Mouse (Mus musculus) megakaryocyte-erythroid progenitor cell, adult 5-6 weeks (primary cell): ENCODE measurements around the gene Rps6ka5. TPM values are rescaled to one million over a fixed set of nuclear protein-coding genes. Genes with fewer than 3 reads are reported as not detected.
A peak's percentile ranks its signal among the peaks of the same experiment; 100 is the strongest.

ENCODE experiments used
- ATAC-seq: replicated peaks from 2 replicates; pipeline ENCODE4 v1.8.0; 2016; ENCODE audit warnings: mild to moderate bottlenecking, inconsistent platforms; ENCODE audit not compliant: severe bottlenecking, poor library complexity, low FRiP score, low TSS enrichment
- total RNA-seq, 2 experiments: library from RNA; stranded (forward) in 1 of 2; stranded (reverse) in 1 of 2; fragments of 200-1000, 215-1000 nt in 1 of 2; fragments of >200 nt in 1 of 2; fragmentation: Nextera tagmentation in 1 of 2; gene quantifications; 2 replicates each; pipeline ENCODE4 v1.2.3; 2014 to 2017

Gene Rps6ka5
- total RNA-seq, 2 experiments from 2014 or later, result 11.5 to 20.8 TPM

DNA sequence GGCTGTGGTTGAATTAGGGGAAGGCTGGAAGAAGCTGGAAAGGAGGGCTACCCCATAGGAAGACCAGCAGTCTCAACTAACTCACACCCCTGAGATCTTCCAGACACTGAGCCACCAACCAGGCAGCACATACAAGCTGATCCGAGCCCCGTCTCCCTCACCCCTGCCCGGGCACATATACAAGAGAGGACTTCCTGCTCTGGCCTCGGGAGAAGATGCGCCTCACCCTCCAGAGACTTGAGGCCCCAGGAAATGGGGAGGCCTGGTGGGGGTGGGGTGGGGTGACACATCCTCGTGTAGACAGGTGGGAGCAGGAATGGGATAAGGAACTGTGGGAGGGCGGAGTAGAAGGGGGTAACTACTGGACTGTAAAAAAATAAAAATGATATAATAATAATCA is 45.0 kb downstream of the Rps6ka5 start:
- ATAC-seq, result peak; percentile 49; the same call in 1 of the 2 replicates

DNA sequence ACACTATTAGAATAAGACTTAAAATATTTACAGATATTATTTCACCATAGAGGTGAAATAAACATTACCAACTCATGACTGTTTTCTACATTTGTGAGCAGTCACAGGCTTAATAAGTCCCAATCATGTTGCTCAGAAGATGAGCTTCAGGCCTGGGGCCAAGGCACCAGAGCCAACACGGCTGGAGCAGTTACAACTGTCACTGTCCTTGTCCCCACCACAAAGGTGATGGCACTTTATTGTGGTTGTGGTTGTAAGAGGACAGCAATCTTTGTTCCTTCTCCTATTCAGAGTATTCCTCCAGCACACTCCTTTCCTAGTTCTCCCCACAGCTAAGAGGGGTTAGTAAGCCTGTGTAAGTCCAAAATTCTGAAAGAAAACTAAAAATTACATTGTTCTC is 45.5 kb downstream of the Rps6ka5 start:
- ATAC-seq, result peak; percentile 29; the same call in 1 of the 2 replicates

DNA sequence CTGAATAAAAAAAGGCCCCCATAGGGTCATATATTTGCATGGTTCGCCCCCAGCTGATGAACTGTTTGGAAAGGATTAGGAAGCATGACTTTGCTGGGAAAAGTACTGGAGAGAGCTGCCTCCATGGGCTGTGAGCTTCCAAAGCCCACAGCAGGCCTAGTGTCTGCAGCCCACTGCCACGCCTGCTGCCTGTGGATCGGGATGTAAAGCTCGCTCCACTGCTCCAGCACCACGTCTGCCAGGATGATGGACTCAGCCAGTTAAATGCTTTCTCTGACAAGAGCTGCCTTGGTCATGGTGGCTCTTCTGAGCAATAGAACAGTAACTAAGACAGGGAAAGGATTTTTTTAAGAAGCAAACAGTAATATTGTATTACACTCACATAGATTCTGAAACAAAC is 46.1 kb downstream of the Rps6ka5 start:
- ATAC-seq, result no peak

DNA sequence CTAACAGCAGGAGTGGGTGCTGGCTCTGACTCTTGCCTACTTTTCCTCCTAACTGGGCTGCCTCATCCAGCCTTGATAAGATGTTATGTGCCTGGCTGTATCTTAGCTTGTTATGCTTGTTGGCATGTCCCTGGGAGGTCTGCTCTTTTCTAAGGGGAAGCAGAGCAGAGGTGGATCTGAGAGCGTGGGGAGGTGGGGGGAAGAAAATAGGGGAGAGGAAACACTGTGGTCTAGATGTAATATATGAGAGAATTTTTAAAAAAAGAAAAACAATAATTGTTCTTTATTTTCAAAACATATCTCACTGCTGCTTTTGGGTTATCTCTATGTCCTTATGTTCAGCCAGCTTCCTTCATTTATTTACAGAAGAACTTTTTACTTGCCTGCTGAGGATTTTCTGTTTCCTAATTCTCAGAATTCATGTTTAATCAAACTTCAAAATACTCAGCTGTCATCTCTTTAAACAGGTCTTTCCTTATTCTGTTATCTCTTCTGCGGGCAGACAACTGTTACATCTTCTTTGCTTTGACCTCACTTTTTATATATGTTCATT is 56.1 kb downstream of the Rps6ka5 start:
- ATAC-seq, result peak; percentile 89

DNA sequence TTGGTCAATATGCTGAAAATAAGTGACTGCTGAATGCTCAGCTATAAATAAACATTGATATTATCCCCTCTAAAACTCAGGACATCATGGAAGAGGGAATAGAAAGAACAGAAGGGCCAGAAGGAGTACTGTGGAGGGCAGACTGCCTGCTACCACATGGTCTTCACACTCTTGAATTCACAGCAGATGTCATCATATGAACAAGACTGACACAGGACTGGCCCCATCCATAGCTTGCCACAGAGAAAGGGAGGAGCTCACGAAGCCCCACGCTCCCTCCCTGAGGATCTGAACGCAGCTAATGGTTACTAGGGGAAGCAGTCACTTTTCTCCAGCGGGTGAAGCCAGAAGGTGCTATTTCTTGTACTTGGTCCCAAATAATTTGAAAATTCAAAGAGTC is 61.5 kb downstream of the Rps6ka5 start:
- ATAC-seq, result no peak

DNA sequence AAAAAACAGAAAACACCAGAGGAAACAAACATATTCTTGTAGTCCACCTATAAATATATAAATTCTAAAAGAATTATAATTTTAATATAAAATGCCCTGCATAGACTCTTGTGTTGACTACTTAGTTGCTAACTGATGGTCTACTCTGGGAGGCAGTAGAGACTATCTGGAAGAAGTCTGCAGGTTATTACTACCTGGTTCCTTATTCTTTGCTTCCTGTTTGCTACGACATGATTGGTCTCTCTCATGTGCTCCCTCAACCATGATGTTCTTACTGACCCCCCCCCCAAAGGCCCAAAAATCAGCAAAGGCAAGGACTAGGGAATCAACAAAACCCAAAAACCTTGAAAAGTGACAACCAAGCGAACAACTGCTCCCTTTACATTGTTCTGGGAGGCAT is 66.7 kb downstream of the Rps6ka5 start:
- ATAC-seq, result no peak

DNA sequence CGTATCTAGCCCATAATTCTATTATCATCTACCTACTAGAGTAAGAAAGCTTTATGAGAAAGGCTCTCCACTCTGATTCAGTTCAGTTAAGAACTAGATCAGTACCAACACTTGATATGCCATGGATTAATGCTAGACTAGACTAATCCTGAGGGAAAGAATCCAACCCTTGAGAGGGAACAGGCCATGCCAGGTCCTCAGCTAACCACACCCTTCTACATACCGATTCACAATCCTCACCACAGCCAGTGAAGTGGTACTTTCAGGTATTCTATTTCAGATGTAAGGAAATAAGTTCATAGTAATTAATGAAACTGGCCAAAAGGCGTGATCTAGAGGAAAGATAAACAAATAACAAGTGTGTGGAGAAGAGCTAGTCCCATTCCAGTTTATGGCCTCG is 70.8 kb downstream of the Rps6ka5 start:
- no peak for ATAC-seq

DNA sequence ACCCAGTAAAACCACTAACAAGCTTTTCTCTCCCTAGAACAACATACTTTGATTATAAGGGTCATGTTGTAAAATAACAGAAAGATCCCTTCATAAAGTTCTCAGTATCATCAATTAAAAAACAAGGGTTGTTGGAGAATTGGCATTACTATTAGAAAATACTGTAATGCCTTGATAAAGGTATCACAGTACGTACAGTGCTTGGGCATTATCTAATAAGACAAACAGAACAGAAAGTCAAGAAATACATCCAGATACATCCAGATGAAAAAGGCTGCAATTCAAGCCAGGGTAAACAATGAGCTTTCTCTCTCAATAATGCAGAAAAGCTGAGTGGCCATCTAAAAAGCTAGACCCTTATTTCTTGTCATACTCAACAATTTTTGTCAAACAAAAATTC is 84.8 kb downstream of the Rps6ka5 start:
- ATAC-seq, result peak; percentile 72

DNA sequence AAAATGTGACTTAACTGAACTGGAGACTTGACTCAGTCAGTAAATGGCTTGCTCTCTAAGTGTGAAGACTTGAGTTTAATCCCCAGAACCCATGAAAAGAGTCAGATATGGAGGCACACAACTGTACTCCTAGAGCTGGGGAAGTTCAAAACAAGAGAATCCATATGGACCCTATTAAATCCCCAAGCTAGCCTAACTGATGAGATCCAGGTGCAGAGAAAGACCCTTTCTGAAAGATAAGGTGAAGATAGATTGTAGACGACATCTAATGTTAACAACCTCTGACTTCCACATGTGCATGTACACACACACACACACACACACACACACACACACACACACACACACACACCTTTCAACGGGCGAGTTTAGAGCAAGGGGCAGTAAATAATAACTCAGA is 86.1 kb downstream of the Rps6ka5 start:
- ATAC-seq, result no peak

DNA sequence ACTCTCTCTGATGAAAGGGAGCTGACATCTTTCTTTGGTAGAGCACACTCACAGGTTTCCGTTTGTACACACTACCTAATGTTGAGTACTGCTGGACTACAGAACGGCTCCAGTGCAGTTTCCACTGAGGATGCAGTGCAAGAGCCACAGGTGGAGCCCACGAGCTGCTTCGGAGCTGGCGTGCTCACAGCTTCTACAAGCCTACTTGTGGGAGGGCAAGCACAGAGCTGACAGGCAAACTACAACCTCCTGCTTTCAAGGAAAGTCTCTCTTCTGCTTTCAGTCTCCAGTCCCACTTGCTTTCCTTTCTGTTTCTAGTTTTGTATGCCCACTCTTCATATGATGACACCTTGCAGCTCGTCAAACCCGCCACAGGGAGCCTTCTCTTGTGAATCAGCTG is 87.1 kb downstream of the Rps6ka5 start:
- ATAC-seq, result peak; percentile 88

DNA sequence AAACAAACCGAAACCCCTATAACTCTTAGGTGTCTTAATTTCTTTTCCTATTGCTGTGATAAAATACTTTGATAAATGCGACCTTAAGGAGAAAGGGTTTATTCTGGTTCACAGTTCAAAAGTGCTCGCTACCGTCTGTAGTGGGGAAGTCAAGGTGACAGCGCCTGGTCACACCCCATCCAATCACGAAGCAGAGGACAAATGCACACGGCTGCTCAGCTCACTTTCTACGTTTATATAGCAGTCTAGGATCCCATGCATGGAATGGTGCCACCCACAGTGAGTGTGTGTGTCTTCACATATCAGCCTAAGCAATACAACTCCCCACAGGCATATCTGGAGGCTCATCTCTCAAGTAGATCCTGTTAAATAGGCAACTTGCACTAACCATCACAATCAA is 88.9 kb downstream of the Rps6ka5 start:
- ATAC-seq, result no peak

DNA sequence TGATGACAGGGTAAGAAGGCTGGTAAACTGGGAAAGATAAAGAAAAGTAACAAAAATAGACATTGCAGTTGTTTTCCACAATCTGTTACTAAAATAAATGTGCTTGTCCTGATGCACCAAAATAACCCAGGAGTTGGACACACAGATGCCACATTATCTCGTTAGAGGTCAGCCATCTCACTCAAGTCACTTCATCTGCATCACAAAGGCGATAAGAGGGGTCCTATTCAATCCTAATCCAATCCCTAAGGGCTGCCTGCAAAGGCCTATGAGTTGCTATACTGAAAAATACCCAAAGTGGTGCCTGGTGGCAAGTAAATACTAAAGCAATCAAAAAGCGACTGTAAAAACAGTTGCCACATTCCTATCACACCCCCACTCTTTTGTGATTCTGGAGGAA is 90.0 kb downstream of the Rps6ka5 start:
- ATAC-seq, result no peak

DNA sequence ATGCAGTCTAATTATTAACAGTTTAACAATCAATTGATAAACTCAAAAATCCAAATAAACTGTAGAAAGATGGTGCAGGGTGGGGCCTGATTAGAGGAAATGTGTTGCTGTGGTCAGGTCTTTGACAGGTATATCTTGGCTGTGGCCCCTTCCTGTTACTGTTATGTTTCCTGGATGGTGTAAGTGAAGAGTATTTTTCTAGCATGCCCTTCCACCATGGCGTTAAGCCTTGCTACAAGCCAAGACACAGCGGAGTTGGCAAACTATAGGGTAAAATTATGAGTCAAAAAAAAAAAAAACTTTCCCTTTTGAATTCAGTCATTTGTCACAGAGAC is 90.5 kb downstream of the Rps6ka5 start:
- no peak for ATAC-seq

DNA sequence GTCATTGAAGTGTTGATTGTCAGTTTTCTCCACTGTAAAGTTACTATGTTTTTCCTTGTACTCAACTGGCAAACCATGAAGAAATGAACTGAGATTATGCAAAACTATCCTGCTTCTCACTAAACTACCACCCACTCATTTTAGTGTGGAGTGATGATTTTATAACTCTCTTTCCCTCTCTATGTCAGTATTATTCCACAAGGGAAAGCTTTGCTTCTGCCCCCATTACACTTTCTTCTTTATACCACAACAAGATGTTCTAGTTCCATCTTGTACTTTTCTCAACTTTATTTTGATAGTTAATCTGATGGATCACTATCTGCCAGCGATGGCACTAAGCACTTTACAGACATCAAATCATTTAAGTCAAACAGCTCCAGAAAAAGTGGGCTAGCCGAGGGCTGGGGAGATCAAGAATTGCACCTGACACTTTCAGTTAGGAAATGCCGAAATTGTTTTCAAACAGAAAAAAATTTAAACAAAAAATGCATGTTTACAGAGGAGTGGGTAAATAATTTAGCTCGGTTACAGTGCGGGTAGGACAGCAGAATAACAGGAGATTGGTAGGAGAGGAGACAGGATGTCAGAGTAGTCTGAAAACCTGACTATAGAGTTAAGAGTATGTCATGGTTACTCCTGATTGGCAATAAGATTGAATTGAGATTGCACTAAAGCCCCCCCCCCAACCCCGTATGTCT is 91.0 kb downstream of the Rps6ka5 start:
- ATAC-seq, result no peak

DNA sequence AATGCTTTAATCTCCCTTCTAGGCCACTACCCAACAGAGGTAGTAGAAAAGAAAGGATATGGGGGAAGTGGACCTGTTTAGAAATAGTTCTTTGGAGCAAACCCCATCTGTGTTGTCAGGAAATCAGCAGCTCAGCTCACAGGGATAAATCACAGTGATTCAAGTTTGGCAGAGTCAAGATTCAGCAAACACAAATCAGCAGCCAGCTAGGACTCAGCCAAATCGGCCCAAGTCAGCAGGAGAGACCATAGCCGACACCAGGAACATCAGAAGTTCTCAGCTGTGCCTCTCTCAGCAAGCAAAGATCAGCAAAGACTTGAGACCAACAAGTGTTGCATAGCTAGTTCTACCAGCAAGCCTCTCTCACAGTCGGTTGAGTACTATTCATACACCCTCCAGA is 93.6 kb downstream of the Rps6ka5 start:
- no peak for ATAC-seq

DNA sequence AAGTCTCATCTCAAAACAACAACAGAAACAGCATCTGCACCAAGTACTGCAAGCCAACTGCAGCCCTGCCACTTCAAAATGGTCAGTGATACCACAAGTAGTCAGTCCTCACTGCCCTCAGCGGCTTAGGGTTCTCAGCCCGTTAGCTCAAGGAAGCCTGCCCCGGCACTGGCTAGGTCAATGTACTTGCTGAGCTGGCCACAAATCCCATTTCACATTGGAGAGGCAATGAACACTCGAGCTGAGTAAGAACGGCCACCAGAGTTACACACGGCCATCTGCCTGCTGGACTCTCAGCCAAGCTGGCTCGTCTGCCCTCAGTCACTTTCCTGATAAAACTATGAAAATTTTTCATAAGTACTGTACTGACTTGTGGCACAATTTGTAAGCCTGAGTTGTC is 95.5 kb downstream of the Rps6ka5 start:
- ATAC-seq, result no peak

DNA sequence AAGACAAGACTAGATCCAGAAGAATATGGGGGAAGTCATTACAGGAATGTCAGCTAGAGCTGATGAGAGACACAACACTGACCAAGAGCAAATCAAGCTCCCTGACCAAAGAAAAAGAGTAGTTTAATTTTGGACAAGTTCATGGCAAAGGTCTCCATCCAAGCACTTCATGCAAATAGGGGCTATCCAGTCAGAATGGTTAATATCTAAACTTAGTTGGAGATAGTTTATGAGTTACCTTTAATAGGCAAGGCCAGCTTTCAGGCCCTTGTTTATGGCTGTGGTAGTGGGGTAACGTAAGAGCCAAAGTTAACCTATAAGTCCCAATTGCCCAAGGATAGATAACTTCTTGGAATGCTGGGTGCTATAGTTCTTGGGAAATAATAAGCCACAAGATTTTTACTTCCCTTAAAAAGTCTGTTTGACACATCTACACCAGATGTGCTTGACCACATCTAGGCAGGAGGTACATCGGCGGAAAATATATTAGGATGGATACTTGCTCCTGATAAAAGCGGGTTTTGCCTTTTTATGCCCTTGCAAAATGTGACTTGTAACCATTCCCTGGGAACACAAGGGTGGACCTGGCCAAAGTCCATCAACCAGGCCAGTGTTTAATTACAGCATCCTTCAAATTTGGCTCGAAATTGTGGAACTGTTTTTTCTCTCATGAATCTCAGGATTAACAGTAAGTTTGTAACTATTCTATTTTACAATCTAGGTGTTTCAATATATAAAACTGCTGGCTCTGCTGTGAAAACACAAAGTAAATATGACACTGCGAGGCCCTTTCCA is 97.5 kb downstream of the Rps6ka5 start:
- no peak for ATAC-seq

DNA sequence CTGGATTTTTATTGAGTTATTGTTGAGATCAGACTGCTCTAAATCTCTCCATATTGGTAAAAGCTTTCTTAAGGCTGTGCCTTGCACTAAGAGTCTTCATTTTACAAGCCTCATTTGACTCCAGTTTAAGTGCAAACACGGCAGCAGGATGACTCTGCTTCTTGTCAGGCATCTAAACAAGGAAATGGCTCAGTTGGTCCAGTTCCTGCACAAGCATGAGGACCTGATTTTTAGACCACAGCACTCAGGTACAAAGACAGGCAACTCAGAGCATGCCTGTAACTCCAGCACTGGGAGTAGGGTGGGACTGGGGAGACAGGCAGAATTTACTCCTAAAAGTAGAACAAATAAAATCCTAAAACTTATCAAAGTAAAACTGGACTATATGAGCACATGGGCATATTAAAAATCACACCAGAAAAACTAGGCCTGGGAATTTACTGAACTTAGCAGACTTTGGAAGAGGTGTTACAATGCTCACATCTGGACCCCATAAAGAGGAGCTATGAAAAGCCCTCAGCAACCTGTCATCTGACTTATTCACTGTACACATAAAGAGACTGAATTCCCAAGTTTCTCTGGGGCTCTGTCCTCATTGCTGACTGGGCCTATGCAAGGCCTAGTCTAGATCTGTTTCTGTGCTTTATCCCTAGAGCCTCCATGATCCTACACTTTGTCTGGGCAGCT is 99.6 kb downstream of the Rps6ka5 start:
- no peak for ATAC-seq

DNA sequence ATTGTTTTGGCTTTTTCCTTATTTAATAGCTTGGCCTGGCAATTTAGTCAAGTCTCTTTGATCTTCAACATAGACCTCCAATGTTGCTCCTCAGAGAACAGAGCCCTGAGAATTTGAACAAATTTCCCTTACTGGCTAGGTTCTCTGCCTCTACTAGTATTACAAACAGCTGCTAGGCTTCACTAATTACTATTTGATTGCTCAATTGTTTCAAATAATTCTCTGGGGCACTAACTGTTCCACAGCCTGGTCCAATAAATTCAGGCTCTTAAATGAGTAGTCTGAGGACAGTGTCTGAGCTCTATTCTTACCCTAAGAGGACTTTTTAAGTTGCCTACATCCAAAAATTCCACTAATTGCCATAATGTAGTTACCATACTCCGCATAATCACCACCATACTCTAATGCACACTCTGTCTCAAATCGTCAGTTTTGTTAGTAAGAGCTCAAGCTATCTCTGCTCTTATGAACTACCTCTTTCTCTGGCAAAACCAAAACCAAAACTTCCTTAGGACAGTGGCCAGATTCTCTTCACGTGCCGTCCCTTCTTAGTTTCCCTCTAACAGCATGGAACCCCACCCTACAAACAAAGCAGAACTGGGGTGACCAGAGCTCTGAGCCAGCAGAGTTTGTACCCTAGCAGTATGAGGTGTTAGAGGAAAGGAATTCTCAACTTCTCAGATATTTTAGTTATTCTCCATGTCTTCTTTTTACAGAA is 100.4 kb downstream of the Rps6ka5 start:
- ATAC-seq, result no peak
